Mouse (Mus musculus) activated CD4-positive, CD25-positive, alpha-beta regulatory T cell (primary cell): ENCODE data around the gene Wdr20. TPM values are rescaled to one million over a fixed set of nuclear protein-coding genes. Genes with fewer than 3 reads are reported as not detected.

Experiments
- polyA plus RNA-seq, 2 experiments: library from polyadenylated mRNA; unstranded; fragments of 100-300 nt; shearing (Covaris generic); gene quantifications; one replicate each; pipeline ENCODE4 v1.2.1; 2017

Wdr20 gene
- 10 to 100 TPM; 61.2 to 67.3 TPM for polyA plus RNA-seq

GRCm38 (mm10) chr12:110737170-110738157, at the start of gene Wdr20:
Gene Wdr20 (plus strand): TSS chr12:110737944.

GRCm38 (mm10) chr12:110702556-110702955, 35.2 kb upstream of the Wdr20 start, which contains the start of gene Hsp90aa1:
Gene Hsp90aa1 (minus strand): TSS chr12:110702728.

DNA sequence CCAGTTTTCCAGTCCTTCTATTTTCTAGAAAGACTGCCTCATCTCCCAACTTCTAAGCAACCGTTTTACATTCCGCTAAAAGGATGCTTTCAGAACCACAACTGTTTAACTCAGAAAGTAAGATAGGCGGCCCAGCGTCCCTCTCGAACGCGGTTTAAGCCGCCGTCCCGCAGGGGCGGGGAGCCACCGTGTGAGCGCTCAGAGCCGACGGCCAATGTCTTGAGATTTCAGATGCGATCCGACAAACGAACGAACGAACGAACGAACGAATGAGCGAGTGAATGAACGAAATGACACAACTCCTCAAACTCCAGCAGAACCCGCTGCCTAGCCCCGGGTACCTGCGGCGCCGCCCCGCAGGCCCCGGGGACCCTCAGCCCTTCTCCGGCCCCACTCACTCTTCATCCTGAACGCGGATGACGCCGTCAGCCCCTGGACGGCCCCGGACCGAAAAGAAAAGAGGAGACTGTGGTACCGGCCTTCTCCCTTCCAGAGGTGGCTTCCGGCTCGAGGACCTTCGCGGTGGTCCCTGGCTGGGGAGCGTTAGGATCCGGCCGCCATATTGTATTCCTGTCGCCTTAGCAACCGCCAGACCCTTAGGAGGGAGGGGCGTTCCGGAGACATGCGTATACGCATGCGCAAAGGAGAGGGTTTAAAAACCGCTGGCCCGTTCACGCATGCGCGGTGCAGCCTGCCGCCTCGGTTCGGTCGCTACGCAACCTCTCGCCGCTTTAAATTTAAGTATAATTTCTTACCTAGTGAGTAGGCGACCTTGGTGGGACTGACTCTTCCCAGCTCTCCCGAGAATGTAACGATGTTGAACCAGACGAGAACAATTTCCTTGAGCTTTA, 102.8 kb downstream of the Wdr20 start, which contains the start of gene Mok:
TSS of gene Mok (minus strand) at position 592 of the 851 bp plus-strand sequence.

GRCm38 (mm10) chr12:110850010-110850928, 112.5 kb downstream of the Wdr20 start, which contains the start of gene Zfp839:
Gene Zfp839 (plus strand): TSS chr12:110850253.

Other genes starting within 250 kb of the Wdr20 start
- 10 to 100 TPM; 19.5 to 29.8 TPM for gene Dync1h1, start 136.5 kb upstream of the Wdr20 start, polyA plus RNA-seq
- gene 1700001K19Rik, start 55.3 kb upstream of the Wdr20 start, polyA plus RNA-seq, result not detected
- gene Hsp90aa1, start 35.2 kb upstream of the Wdr20 start, polyA plus RNA-seq, result 100 to 1,000 TPM; 284 to 344 TPM
- gene Mok, start 103.0 kb downstream of the Wdr20 start, polyA plus RNA-seq, result under 1 TPM in 1 of 2 experiments, not detected in 1; 0.26 TPM
- 1 to 10 TPM; 2.3 to 4.5 TPM for gene Zfp839, start 112.3 kb downstream of the Wdr20 start, polyA plus RNA-seq
- gene Cinp, start 151.2 kb downstream of the Wdr20 start, polyA plus RNA-seq, result 10 to 100 TPM; 31.8 to 41.4 TPM
- 1 to 10 TPM; 1.3 to 1.8 TPM for gene Tecpr2, start 151.3 kb downstream of the Wdr20 start, polyA plus RNA-seq
- 1 to 10 TPM; 2.5 to 7.4 TPM for gene Ankrd9, start 241.1 kb downstream of the Wdr20 start, polyA plus RNA-seq